Mouse (Mus musculus) CH12F3 (cell line): ENCODE data around the gene Gm21800.
"Not testable (repeated sequence)": the region's sequence is repeated elsewhere in the genome, so short reads cannot be mapped to it uniquely, and the experiment has no call there.

Source experiments
- in situ Hi-C: fragments of 300-500 bp; cut with MboI; formaldehyde crosslinking; loops from 2 replicates; pipeline ENCODE4 v1.14.3; 2020; ENCODE audit warnings: low sequenced_read_pairs

Gene Gm21800

DNA sequence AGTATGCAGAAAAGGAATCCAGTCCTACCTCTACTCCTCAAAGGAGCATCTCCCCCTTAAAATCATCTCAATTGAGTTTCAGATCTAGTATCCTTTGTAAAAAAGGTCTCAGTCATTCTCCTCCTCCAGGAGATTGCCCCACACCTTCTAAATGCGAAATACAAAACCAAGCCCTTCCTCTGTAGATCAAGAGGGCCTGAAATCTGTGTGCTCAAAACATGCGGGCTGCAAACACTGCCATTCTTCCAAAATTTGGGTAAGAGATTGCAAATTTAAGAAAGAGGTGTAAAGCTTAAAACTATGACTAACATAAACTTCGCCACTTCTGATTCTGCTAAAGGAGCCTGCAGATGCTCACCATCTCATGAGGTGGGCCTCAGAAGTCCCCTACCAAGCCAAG lies at the start of gene Gm21800:
Gene Gm21800 (plus strand): TSS at position 301 of the 400 bp plus-strand sequence.
- in situ Hi-C loops, result not testable (repeated sequence)
